Mouse (Mus musculus) embryonic facial prominence, embryonic 12.5 days (tissue): Measurements from ENCODE around the gene Tsfm. TPM values are rescaled to one million over a fixed set of nuclear protein-coding genes. Genes with fewer than 3 reads are reported as not detected.
"Not testable (repeated sequence)": the region's sequence is repeated elsewhere in the genome, so short reads cannot be mapped to it uniquely, and the experiment has no call there.

ENCODE experiments used
- ATAC-seq: fragments of 200-750 bp; cut with Nextera tagmentation; 2 replicates; pipeline ENCODE4 v1.8.0; 2017; ENCODE audit not compliant: insufficient number of reproducible peaks, insufficient read depth, low FRiP score, low TSS enrichment
- H3K27ac ChIP-seq: fragments of 300-500 bp; sonication (generic); 2 replicates; pipeline ENCODE4 v1.5.1; 2016; ENCODE audit warnings: mild to moderate bottlenecking
- H3K27me3 ChIP-seq: fragments of 300-500 bp; sonication (generic); 2 replicates; pipeline ENCODE4 v1.6.1; 2016; ENCODE audit warnings: mild to moderate bottlenecking, moderate library complexity
- H3K36me3 ChIP-seq: fragments of 300-500 bp; sonication (generic); 2 replicates; pipeline ENCODE4 v1.6.1; 2016; ENCODE audit warnings: mild to moderate bottlenecking
- H3K4me1 ChIP-seq: fragments of 300-500 bp; sonication (generic); 2 replicates; pipeline ENCODE4 v1.6.1; 2016
- H3K4me2 ChIP-seq: fragments of 300-500 bp; sonication (generic); replicated peaks from 2 replicates; pipeline ENCODE4 v1.6.1; 2016; ENCODE audit warnings: mild to moderate bottlenecking, moderate library complexity
- H3K4me3 ChIP-seq: fragments of 300-500 bp; sonication (generic); 2 replicates; pipeline ENCODE4 v1.5.1; 2016; ENCODE audit warnings: mild to moderate bottlenecking
- H3K9ac ChIP-seq: fragments of 300-500 bp; sonication (generic); 2 replicates; pipeline ENCODE4 v1.6.1; 2016; ENCODE audit warnings: mild to moderate bottlenecking, moderate library complexity
- H3K9me3 ChIP-seq: fragments of 300-500 bp; sonication (generic); 2 replicates; pipeline ENCODE4 v1.6.1; 2016; ENCODE audit warnings: mild to moderate bottlenecking, moderate library complexity
- WGBS: fragments of 180-500 bp; shearing (Covaris S2); methylation state at CpG from one replicate; pipeline ENCODE4 v1.1.7; 2016; 5-methylcytosine and 5-hydroxymethylcytosine counted together
- polyA plus RNA-seq: library from polyadenylated mRNA; unstranded; fragments of >200 nt; fragmentation: Nextera tagmentation; extraction: Ambion mirVana; gene quantifications from 2 replicates; pipeline ENCODE4 v1.2.1, GENCODE M21; 2016

Tsfm gene
- polyA plus RNA-seq, 1 experiment from 2014 or later: 84.1 TPM

DNA sequence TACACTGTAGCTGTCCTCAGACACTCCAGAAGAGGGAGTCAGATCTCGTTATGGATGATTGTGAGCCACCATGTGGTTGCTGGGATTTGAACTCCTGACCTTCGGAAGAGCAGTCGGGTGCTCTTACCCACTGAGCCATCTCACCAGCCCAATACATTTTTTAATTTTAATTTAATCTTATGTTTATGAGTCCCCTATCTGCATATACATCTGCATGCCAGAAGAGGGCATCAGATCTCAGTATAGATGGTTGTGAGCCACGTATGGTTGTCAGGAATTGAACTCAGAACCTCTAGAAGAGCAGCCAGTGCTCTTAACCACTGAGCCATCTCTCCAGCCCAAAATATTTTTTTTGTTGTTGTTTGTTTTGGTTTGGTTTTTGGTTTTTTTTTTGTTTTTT lies 41.6 kb upstream of the Tsfm start:
- Histone ChIP-seq H3K27me3 (peaks cover 23% of the 10 kb centered on the region), H3K36me3 (peaks cover 14% of the 10 kb centered on the region), H3K4me1 (peaks cover 23% of the 10 kb centered on the region)
- not testable (repeated sequence) for H3K4me2 ChIP-seq, H3K4me3 ChIP-seq, ATAC-seq, H3K9ac ChIP-seq, H3K9me3 ChIP-seq, H3K27ac ChIP-seq
- 87% methylated on average over 4 of the region's 4 CpGs for WGBS

DNA sequence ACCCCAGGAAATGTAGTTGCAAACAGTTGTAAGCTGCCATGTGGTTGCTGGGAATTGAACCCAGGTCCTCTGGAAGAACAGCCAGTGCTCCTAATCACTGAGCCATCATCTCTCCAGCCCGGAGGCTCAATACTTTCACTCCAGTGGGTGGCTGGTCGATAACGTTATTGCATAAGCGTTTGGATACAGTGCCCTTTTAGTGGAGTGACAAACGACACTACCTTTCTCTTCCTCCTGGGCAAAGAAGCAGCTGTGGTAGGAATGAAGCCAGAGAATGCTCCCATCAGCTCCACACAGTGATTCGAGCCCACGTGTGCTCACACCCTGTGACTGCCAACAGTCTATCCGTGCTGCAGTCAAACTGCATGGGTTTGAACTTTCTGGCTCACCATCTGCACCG lies 40.6 kb upstream of the Tsfm start:
- Histone ChIP-seq H3K9me3 (no peaks in the 10 kb centered on the region), H3K4me2 (peak overlapping the region; percentile 80), H3K27me3 (peaks cover 13% of the 10 kb centered on the region), H3K4me1 (peaks cover 23% of the 10 kb centered on the region), H3K9ac (peak overlapping the region; percentile 71), H3K4me3 (peak overlapping the region; percentile 68), H3K36me3 (peaks cover 25% of the 10 kb centered on the region), H3K27ac (no peak overlapping the region)
- 74% methylated on average over 9 of the region's 9 CpGs for WGBS
- no peak for ATAC-seq

DNA sequence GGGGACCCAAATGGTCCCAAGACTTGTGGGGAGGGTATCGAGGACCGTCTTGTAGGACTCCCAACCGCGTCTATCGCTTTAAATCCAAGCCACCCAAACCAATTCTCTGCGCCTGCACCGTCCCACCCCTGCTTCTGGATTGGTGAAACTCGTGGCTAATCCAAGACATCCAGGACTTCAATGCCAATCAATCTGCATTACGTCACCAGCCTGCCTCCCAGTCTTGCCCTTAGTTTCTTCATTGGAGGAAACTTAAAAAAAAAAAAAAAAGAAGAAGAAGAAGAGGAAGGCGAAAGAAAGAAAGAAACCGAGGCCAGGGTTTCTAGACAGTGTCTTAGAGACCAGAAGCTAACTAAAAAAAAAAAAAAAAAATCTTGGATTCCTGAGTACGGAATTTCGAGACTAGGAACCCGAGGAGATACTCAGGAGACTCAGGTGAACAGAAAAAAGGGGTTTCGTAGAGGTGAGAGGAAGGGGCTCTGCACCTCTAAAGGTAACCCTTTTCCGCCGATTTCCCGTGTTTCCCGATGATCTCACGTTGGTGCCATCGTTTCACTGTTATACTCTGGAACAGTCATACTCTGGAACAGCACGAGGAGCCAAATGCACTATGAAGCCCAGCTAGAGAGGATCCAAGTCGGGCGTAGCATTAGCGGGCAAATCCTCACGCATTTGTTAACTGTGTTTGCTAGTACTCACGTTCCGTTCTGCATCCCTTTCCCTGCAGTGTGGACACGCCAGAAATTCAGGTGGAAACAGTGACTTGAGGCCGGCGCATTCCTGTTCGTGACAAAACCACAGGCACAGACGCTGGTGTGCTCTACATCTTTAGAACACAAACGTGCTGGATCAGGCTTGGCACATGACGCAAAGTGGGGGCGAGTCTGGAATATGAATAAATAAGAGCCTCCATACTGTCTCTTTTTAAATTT lies 39.8 kb upstream of the Tsfm start, which contains the start of gene Tspan31:
Gene Tspan31 (minus strand): TSS at position 75 of the 932 bp plus-strand sequence.
- peak; percentile 88 for ATAC-seq
- peak within 1 kb of the TSS; percentile 94 for H3K27ac ChIP-seq
- H3K4me3 ChIP-seq: peak within 1 kb of the TSS; percentile 68
- peak within 1 kb of the TSS; percentile 94 for H3K4me2 ChIP-seq
- H3K4me1 ChIP-seq: peaks cover 23% of the 10 kb centered on the region
- H3K36me3 ChIP-seq: peaks cover 32% of the 10 kb centered on the region
- peak within 1 kb of the TSS; percentile 74 for H3K9ac ChIP-seq
- no peaks in the 10 kb centered on the region for H3K9me3 ChIP-seq
- H3K27me3 ChIP-seq: peaks cover 5% of the 10 kb centered on the region; the same call in 1 of the 2 replicates
- WGBS: 2% methylated on average over 36 of the region's 36 CpGs

DNA sequence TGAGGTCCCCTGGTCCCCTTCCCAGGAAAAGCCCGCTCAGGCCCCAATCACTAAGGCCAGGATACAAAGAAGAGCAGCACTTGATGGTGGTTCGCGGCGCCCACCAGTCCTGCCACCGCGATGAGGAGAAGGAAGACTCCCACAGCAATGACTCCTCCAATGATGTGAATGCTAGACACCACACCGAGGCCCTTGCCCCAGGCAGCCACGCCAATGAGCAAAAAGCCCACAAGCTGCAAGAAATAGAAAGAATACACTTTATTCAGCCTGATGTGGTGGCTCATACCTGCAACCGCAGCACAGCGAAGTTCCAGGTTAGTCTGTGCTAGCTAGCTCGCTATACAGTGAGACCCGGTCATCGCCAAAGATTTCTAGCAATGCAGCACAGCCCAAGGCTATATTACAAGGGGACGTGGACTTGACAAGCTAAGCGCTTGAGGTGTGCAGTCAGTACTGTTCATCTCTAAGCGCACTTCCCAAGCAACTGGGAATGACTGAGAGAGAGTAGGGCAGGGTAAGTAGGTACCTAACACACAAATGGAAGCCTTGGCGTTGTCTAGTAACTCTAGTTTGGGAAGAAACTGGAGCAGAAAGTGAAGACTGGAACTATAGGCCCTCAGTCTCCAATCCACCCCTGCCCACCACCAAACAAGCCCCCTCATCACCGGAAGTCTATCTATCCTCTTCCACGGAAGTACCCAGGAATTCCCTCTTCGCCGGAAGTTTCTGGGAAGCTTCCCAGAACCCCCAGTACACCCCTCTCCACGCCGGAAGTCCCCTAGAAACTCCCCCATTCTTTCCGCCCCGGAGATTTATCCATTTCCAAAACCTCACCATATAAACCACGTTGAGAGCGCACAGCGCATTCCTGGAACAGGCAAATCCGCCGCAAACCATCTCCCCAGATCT lies 38.9 kb upstream of the Tsfm start:
- Histone ChIP-seq H3K36me3 (peaks cover 41% of the 10 kb centered on the region), H3K4me2 (peak overlapping the region; percentile 94), H3K9me3 (no peaks in the 10 kb centered on the region), H3K9ac (peak overlapping the region; percentile 74), H3K27me3 (no peaks in the 10 kb centered on the region), H3K27ac (peak overlapping the region; percentile 94), H3K4me1 (peaks cover 31% of the 10 kb centered on the region), H3K4me3 (peak overlapping the region; percentile 68)
- ATAC-seq: peak; percentile 58; the same call in 1 of the 2 replicates
- WGBS: 8% methylated on average over 30 of the region's 30 CpGs

DNA sequence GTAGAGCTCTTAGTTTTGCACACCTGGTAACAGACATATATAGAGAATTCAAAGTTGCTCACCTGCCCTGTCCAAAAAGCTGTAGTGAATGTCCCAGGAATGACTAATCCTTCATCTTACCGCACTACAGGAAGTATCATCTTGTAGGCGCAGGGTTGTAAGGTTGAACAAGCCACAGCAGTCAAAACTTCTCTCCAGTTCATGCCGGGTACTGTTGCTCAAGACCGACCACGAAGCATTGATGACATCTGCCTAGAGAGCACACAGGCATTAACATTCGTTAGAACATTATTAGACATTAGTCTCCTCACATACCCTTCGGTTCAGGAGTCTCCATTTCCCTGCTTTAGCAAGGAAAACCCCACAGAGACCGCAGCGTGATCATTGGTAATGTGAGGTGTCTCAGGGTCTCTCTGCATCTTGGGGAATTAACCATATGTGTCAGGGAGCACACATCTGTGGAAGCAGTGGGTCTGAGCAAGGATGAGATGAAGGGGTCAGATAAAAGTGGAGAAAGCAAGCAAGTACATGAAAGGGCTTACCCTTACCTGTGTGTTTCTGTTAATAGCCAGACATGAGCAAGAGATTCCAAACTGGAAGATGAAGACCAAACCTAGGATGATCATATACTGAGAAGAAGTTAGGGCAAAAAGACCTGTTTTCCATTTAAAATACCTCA lies 37.9 kb upstream of the Tsfm start:
- Histone ChIP-seq H3K4me1 (peaks cover 31% of the 10 kb centered on the region), H3K27ac (peak overlapping the region; percentile 94), H3K9me3 (no peaks in the 10 kb centered on the region), H3K36me3 (peaks cover 42% of the 10 kb centered on the region), H3K4me2 (peak overlapping the region; percentile 94), H3K27me3 (no peaks in the 10 kb centered on the region), H3K4me3 (peak overlapping the region; percentile 68), H3K9ac (peak overlapping the region; percentile 74)
- WGBS: 80% methylated on average over 9 of the region's 9 CpGs
- ATAC-seq: no peak

DNA sequence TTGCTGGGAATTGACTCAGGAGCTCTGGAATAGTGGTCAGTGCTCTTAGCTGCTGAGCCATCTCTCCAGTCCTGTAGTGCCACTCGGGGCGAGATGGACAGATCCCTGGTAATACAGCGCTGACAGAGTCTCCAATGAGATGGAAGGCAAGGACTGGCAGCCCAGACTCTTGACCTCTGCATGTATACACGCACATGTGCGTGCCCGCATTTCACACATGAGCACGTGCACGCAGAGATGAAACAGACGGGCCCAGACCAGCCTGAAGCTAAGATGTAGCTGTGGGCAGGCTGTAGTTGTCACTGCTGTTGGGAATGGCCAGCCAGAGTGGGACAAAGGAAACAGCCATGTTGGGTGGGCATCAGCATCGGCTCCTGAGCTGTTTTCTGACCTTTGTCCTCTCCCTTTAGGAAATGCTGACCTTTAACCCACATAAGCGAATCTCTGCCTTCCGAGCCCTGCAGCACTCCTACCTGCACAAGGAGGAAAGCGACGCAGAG lies 35.9 kb upstream of the Tsfm start:
- Histone ChIP-seq H3K4me2 (no peak overlapping the region; the same call in 1 of the 2 replicates), H3K36me3 (peaks cover 42% of the 10 kb centered on the region), H3K4me3 (no peak overlapping the region), H3K27me3 (peaks cover under 1% of the 10 kb centered on the region), H3K4me1 (peaks cover 31% of the 10 kb centered on the region), H3K27ac (peak overlapping the region; percentile 30; the same call in 1 of the 2 replicates), H3K9ac (no peak overlapping the region), H3K9me3 (no peaks in the 10 kb centered on the region)
- ATAC-seq: no peak
- 89% methylated on average over 14 of the region's 14 CpGs for WGBS

DNA sequence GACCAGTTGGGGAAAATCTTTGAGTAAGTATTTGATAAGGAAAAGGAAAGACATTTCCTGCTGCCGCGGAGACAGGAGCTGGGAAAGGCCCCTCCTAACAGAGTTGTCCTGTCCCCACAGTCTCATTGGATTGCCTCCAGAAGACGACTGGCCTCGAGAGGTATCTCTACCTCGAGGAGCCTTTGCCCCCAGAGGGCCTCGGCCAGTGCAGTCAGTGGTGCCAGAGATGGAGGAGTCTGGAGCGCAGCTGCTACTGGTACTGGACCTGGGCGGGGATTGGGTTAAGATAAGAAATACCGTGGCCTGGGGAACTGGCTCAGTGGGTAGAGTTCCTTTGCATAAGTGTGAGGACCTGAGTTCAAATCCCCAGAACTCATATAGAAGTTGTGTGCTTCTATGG lies 35.3 kb upstream of the Tsfm start:
- H3K9me3 ChIP-seq: no peaks in the 10 kb centered on the region
- H3K4me3 ChIP-seq: no peak overlapping the region

DNA sequence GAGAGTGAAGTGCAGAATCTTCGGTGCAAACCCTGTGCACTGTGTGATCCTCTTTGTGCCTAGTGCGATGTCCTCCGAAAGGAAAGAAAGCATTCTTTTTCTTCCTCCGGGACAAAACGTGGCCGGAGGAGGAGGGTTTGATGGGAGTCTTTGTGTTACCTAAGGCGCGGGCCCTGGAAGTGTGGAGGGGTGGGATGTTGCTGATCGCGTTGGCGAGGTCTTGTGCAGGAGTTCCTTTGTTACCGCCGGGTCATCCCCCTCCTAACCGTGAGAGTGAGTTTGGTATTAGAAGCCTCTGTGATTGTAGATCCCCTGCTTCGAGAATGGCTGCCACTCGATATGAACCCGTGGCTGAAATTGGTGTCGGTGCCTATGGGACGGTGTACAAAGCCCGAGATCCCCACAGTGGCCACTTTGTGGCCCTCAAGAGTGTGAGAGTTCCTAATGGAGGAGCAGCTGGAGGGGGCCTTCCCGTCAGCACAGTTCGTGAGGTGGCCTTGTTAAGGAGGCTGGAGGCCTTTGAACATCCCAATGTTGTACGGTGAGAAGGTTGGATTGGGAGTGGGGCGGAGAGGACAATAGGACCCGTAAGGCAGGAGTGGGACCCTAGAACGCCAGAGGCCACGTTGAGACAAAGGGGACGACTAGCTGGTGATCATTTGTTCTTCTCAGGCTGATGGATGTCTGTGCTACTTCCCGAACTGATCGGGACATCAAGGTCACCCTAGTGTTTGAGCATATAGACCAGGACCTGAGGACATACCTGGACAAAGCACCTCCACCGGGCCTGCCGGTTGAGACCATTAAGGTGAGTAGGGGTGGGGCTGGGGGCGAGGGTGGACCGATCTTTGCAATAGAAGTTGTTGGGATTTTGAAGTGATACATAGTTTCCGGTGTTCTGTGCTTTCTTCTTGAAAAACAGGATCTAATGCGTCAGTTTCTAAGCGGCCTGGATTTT lies 33.6 kb upstream of the Tsfm start:
- peak overlapping the region; percentile 91 for H3K4me3 ChIP-seq
- peaks cover 15% of the 10 kb centered on the region for H3K27me3 ChIP-seq
- peaks cover 42% of the 10 kb centered on the region for H3K36me3 ChIP-seq
- no peak for ATAC-seq
- peaks cover 24% of the 10 kb centered on the region for H3K4me1 ChIP-seq
- H3K4me2 ChIP-seq: peak overlapping the region; percentile 81
- WGBS: 13% methylated on average over 37 of the region's 37 CpGs
- peak overlapping the region; percentile 98 for H3K9ac ChIP-seq
- no peaks in the 10 kb centered on the region for H3K9me3 ChIP-seq
- peak overlapping the region; percentile 72 for H3K27ac ChIP-seq

More for the DNA sequence above, 35.3 kb upstream of the Tsfm start:
- Histone ChIP-seq H3K27me3 (peaks cover 4% of the 10 kb centered on the region), H3K36me3 (peaks cover 42% of the 10 kb centered on the region), H3K27ac (no peak overlapping the region), H3K9ac (no peak overlapping the region), H3K4me2 (no peak overlapping the region), H3K4me1 (peaks cover 27% of the 10 kb centered on the region)
- ATAC-seq: no peak
- 87% methylated on average over 9 of the region's 9 CpGs for WGBS

DNA sequence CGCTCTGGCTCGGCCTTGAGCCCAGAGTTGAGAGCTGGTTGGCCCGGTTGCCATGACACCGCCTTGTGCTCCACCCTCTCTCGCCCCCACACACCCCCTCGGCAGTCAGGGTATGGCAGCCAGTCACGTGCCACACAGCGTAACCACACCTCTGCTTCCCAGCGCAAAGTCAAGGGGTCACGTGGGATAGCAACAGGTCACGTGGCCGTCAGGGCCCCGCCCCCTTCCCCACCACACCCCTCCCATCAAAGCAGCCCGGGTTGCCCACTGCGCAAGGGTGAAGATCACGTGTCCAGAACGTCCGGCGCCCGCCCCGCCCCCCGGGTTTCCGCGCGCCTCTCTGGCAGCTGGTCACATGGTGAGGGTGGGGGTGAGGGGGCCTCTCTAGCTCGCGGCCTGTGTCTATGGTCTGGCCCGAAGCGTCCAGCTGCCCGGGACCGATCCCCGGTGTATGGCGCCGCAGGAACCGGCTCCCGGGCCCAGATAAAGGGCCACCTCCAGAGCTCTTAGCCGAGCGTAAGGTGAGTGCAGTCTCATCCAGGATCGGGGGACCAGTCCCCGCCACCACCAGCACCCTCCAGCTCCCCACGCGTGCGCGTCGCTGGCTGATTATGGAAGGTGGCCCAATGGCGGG lies 32.7 kb upstream of the Tsfm start, which contains the start of gene Cdk4:
Gene Cdk4 (plus strand): TSS at position 296 of the 634 bp plus-strand sequence.
- H3K4me1 ChIP-seq: peaks cover 23% of the 10 kb centered on the region
- ATAC-seq: peak; percentile 85
- no peaks in the 10 kb centered on the region for H3K9me3 ChIP-seq
- peak within 1 kb of the TSS; percentile 98 for H3K9ac ChIP-seq
- H3K4me3 ChIP-seq: peak within 1 kb of the TSS; percentile 91
- peaks cover 22% of the 10 kb centered on the region for H3K27me3 ChIP-seq
- peak within 1 kb of the TSS; percentile 72 for H3K27ac ChIP-seq
- H3K4me2 ChIP-seq: peak within 1 kb of the TSS; percentile 81
- H3K36me3 ChIP-seq: peaks cover 39% of the 10 kb centered on the region
- 0% methylated on average over 46 of the region's 46 CpGs for WGBS

DNA sequence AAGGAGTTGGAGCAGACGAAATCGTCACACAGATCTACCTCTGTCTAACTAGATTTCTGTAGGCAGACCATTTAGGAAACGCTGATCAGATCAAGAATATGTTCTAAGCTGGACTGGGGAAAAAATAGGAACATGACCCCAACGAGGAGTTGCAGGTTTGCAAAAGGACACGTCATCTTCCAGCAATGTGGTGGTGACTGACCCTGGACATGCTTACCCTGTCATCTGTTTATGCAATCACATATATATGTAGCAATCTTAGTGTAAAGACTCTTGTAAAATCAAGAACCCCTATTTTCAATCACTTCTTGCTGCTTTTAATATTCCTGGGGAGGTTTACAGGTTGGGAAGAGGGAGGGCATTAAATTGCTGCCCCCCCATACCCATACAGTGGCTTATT lies 31.9 kb upstream of the Tsfm start:
- Histone ChIP-seq H3K4me1 (peaks cover 21% of the 10 kb centered on the region), H3K9ac (no peak overlapping the region), H3K27ac (no peak overlapping the region), H3K36me3 (peaks cover 30% of the 10 kb centered on the region), H3K9me3 (no peaks in the 10 kb centered on the region), H3K4me3 (no peak overlapping the region), H3K4me2 (no peak overlapping the region), H3K27me3 (peaks cover 22% of the 10 kb centered on the region)
- WGBS: 81% methylated on average over 5 of the region's 5 CpGs
- ATAC-seq: no peak
